ENCODE assay signal across 14 mouse cellular contexts in the genomic region with DNA sequence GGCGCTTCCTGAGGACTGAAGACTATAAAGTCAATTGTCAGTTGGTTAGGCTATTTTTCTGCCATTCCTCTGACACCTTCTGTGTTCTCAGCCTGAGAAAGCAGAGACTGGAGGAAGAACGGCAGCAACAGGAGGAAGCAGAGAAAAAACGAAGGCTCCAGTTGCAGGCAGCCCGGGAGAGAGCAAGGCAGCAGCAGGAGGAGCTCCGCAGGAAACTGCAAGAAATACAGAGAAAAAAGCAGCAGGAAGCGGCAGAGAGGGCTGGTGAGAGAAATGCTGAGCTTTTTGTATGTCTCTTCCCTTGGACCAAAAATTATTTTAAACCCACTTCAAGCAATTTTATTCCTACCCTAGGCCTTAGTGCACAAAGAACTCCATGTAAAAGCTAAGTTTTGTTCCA. TPM values are rescaled to one million over a fixed set of nuclear protein-coding genes. Genes with fewer than 3 reads are reported as not detected.
DNase-seq lines count a peak whose midpoint lies in the region; ATAC-seq and TF ChIP-seq lines count a peak whose summit lies in the region.
"Had no signal": no experiment of that assay in that cellular context is flagged by ENCODE, and none has a peak within 500 bp of the region (broad histone marks: within the 10 kb centered on the region; RNA-seq: fewer than 3 reads in every experiment).

No protein-coding gene starts in this region.

- 30% methylated on average over 6 of the region's 6 CpGs for WGBS in heart, embryonic 16.5 days
- 23% methylated on average over 6 of the region's 6 CpGs for WGBS in lung, embryonic 14.5 days
- 12% methylated on average over 6 of the region's 6 CpGs for WGBS in embryonic facial prominence, embryonic 12.5 days
- WGBS in limb, embryonic 12.5 days, result 18% methylated on average over 6 of the region's 6 CpGs
- 34% methylated on average over 6 of the region's 6 CpGs for WGBS in hindbrain, embryonic 11.5 days

- H3K4me2 ChIP-seq in heart, embryonic 16.5 days (ENCODE audit: low read depth, low read length), result no peak overlapping the region
- H3K4me2 ChIP-seq in lung, embryonic 14.5 days, result no peak overlapping the region
- H3K4me2 ChIP-seq in embryonic facial prominence, embryonic 12.5 days (replicated peaks), result peak overlapping the region; percentile 30
- H3K4me2 ChIP-seq in limb, embryonic 12.5 days, result peak overlapping the region; percentile 34
- H3K4me2 ChIP-seq in hindbrain, embryonic 11.5 days (replicated peaks; ENCODE audit: low read depth, low read length), result no peak overlapping the region
- H3K4me2 ChIP-seq: midbrain, embryonic 15.5 days had no signal

- no peak for DNase-seq in heart, postnatal 14 days
- peak; percentile 39 for DNase-seq in lung, embryonic 14.5 days
- DNase-seq in lung, postnatal 10 days, result no peak
- DNase-seq in hindbrain, embryonic 11.5 days (ENCODE audit: low spot score), result no peak
- DNase-seq: adrenal gland, postnatal 14 days; cerebellum, postnatal 14 days; gastrocnemius, postnatal 25 days; heart, postnatal 10 days; liver, postnatal 0 days had no signal

- no peak for ATAC-seq in heart, embryonic 16.5 days (replicated peaks; ENCODE audit: extremely low read depth, insufficient read depth, low FRiP score)
- ATAC-seq in lung, embryonic 14.5 days (ENCODE audit: insufficient read depth), result no peak
- ATAC-seq in embryonic facial prominence, embryonic 12.5 days (ENCODE audit: insufficient number of reproducible peaks, insufficient read depth, low FRiP score, low TSS enrichment), result no peak
- no peak for ATAC-seq in limb, embryonic 12.5 days (ENCODE audit: insufficient number of reproducible peaks, insufficient read depth, low FRiP score, low TSS enrichment, low read depth)
- ATAC-seq in hindbrain, embryonic 11.5 days (ENCODE audit: low FRiP score), result no peak
- ATAC-seq: forebrain, embryonic 16.5 days; liver, postnatal 0 days; midbrain, embryonic 15.5 days had no signal

- intact Hi-C loops in heart, postnatal 14 days (cut with DNase I), result no loop called here

- no peak overlapping the region for H3K4me3 ChIP-seq in heart, embryonic 16.5 days (ENCODE audit: low read length)
- H3K4me3 ChIP-seq in lung, embryonic 14.5 days (ENCODE audit: low read depth, low read length), result no peak overlapping the region
- H3K4me3 ChIP-seq in embryonic facial prominence, embryonic 12.5 days, result no peak overlapping the region
- H3K4me3 ChIP-seq in limb, embryonic 12.5 days (replicated peaks), result no peak overlapping the region
- H3K4me3 ChIP-seq in hindbrain, embryonic 11.5 days (ENCODE audit: low read depth, low read length), result no peak overlapping the region
- H3K4me3 ChIP-seq: midbrain, embryonic 15.5 days had no signal

- H3K27me3 ChIP-seq in heart, embryonic 16.5 days (ENCODE audit: control insufficient read depth, insufficient read depth, low read length), result no peaks in the 10 kb centered on the region
- no peaks in the 10 kb centered on the region for H3K27me3 ChIP-seq in lung, embryonic 14.5 days (ENCODE audit: insufficient read depth, low read length)
- H3K27me3 ChIP-seq in embryonic facial prominence, embryonic 12.5 days, result no peaks in the 10 kb centered on the region
- H3K27me3 ChIP-seq in limb, embryonic 12.5 days, result no peaks in the 10 kb centered on the region
- no peaks in the 10 kb centered on the region for H3K27me3 ChIP-seq in hindbrain, embryonic 11.5 days (ENCODE audit: control insufficient read depth, insufficient read depth, low read length)
- H3K27me3 ChIP-seq: midbrain, embryonic 15.5 days had no signal

- no peak for TF ChIP-seq CTCF in lung, embryonic 14.5 days (IDR thresholded peaks at IDR 0.05; ENCODE audit: low read depth)

- H3K9me3 ChIP-seq in heart, embryonic 16.5 days (replicated peaks; ENCODE audit: control insufficient read depth, low read length), result no peaks in the 10 kb centered on the region
- no peaks in the 10 kb centered on the region for H3K9me3 ChIP-seq in lung, embryonic 14.5 days (ENCODE audit: low read depth, low read length)
- no peaks in the 10 kb centered on the region for H3K9me3 ChIP-seq in embryonic facial prominence, embryonic 12.5 days
- no peaks in the 10 kb centered on the region for H3K9me3 ChIP-seq in limb, embryonic 12.5 days
- no peaks in the 10 kb centered on the region for H3K9me3 ChIP-seq in hindbrain, embryonic 11.5 days (ENCODE audit: control insufficient read depth, low read length)
- H3K9me3 ChIP-seq: midbrain, embryonic 15.5 days had no signal

- H3K36me3 ChIP-seq in heart, embryonic 16.5 days (ENCODE audit: control insufficient read depth, insufficient read depth), result no peaks in the 10 kb centered on the region
- H3K36me3 ChIP-seq in lung, embryonic 14.5 days (ENCODE audit: insufficient read depth), result no peaks in the 10 kb centered on the region
- H3K36me3 ChIP-seq in embryonic facial prominence, embryonic 12.5 days, result no peaks in the 10 kb centered on the region
- no peaks in the 10 kb centered on the region for H3K36me3 ChIP-seq in limb, embryonic 12.5 days
- H3K36me3 ChIP-seq in hindbrain, embryonic 11.5 days (ENCODE audit: control insufficient read depth, insufficient read depth, low read length), result no peaks in the 10 kb centered on the region
- H3K36me3 ChIP-seq: midbrain, embryonic 15.5 days had no signal

- no peak overlapping the region; the same call in 1 of the 2 replicates for H3K27ac ChIP-seq in heart, embryonic 16.5 days (ENCODE audit: low read length)
- H3K27ac ChIP-seq in lung, embryonic 14.5 days (ENCODE audit: low read depth), result peak overlapping the region; percentile 9; the same call in 1 of the 2 replicates
- peak overlapping the region; percentile 83 for H3K27ac ChIP-seq in embryonic facial prominence, embryonic 12.5 days
- peak overlapping the region; percentile 76 for H3K27ac ChIP-seq in limb, embryonic 12.5 days
- H3K27ac ChIP-seq in hindbrain, embryonic 11.5 days (ENCODE audit: low read depth, low read length), result no peak overlapping the region
- H3K27ac ChIP-seq: midbrain, embryonic 15.5 days had no signal

- H3K9ac ChIP-seq in heart, embryonic 16.5 days (ENCODE audit: low read length), result peak overlapping the region; percentile 29
- no peak overlapping the region for H3K9ac ChIP-seq in lung, embryonic 14.5 days
- 0 out of 2 replicates have a peak overlapping the region, but pooled peaks have one; percentile 19 for H3K9ac ChIP-seq in embryonic facial prominence, embryonic 12.5 days
- 0 out of 2 replicates have a peak overlapping the region, but pooled peaks have one; percentile 31 for H3K9ac ChIP-seq in limb, embryonic 12.5 days (replicated peaks)
- no peak overlapping the region for H3K9ac ChIP-seq in hindbrain, embryonic 11.5 days (ENCODE audit: low read depth, low read length)
- H3K9ac ChIP-seq: liver, postnatal 0 days; midbrain, embryonic 15.5 days had no signal

- 0 out of 2 replicates have a peak, but pooled peaks cover 2% of the 10 kb centered on the region for H3K4me1 ChIP-seq in heart, embryonic 16.5 days (ENCODE audit: control insufficient read depth, insufficient read depth, low read length)
- H3K4me1 ChIP-seq in lung, embryonic 14.5 days (ENCODE audit: insufficient read depth), result no peaks in the 10 kb centered on the region
- H3K4me1 ChIP-seq in embryonic facial prominence, embryonic 12.5 days, result peaks cover 13% of the 10 kb centered on the region; the same call in 1 of the 2 replicates
- peaks cover 14% of the 10 kb centered on the region for H3K4me1 ChIP-seq in limb, embryonic 12.5 days (replicated peaks)
- no peaks in the 10 kb centered on the region for H3K4me1 ChIP-seq in hindbrain, embryonic 11.5 days (replicated peaks; ENCODE audit: control insufficient read depth, insufficient read depth, low read length)
- H3K4me1 ChIP-seq: midbrain, embryonic 15.5 days had no signal

RNA-seq across cellular contexts. Expression of gene Sumo1, which starts 37.6 kb away (rescaled TPM):
- 194 and 216 TPM in 2 replicates for polyA plus RNA-seq in heart, embryonic 16.5 days (2015; fragmentation: Nextera tagmentation; extraction: Ambion mirVana)
- 10 to 100 TPM; 55.6 to 58.2 TPM for total RNA-seq in heart, postnatal 14 days (2021)
- polyA plus RNA-seq in lung, embryonic 14.5 days (2014; fragmentation: Nextera tagmentation; extraction: Ambion mirVana), result 412 and 431 TPM in 2 replicates
- polyA plus RNA-seq in embryonic facial prominence, embryonic 12.5 days (2016; fragmentation: Nextera tagmentation; extraction: Ambion mirVana), result 451 and 494 TPM in 2 replicates
- polyA plus RNA-seq in limb, embryonic 12.5 days (2016; fragmentation: Nextera tagmentation; extraction: Ambion mirVana), result 527 and 531 TPM in 2 replicates
- polyA plus RNA-seq in hindbrain, embryonic 11.5 days (2014; fragmentation: Nextera tagmentation; extraction: Ambion mirVana), result 571 and 586 TPM in 2 replicates

RNA-seq across cellular contexts. Expression of gene Nop58, which starts 51.7 kb away (rescaled TPM):
- polyA plus RNA-seq in heart, embryonic 16.5 days (2015; fragmentation: Nextera tagmentation; extraction: Ambion mirVana), result 127 and 158 TPM in 2 replicates
- total RNA-seq in heart, postnatal 14 days (2021), result 10 to 100 TPM; 29.5 to 37.9 TPM
- polyA plus RNA-seq in lung, embryonic 14.5 days (2014; fragmentation: Nextera tagmentation; extraction: Ambion mirVana), result 272 and 284 TPM in 2 replicates
- 243 and 271 TPM in 2 replicates for polyA plus RNA-seq in embryonic facial prominence, embryonic 12.5 days (2016; fragmentation: Nextera tagmentation; extraction: Ambion mirVana)
- polyA plus RNA-seq in limb, embryonic 12.5 days (2016; fragmentation: Nextera tagmentation; extraction: Ambion mirVana), result 275 and 303 TPM in 2 replicates
- 271 and 284 TPM in 2 replicates for polyA plus RNA-seq in hindbrain, embryonic 11.5 days (2014; fragmentation: Nextera tagmentation; extraction: Ambion mirVana)

Comparison
In these comparisons a context has a peak if more than half of its experiments do, and no peak if none do; other contexts are left out.
1. H3K27ac ChIP-seq: peak in lung, embryonic 14.5 days (single experiment), embryonic facial prominence, embryonic 12.5 days (single experiment) and limb, embryonic 12.5 days (single experiment); none in heart, embryonic 16.5 days (single experiment) and hindbrain, embryonic 11.5 days (single experiment).
2. H3K4me2 ChIP-seq: peak in embryonic facial prominence, embryonic 12.5 days (single experiment) and limb, embryonic 12.5 days (single experiment); none in heart, embryonic 16.5 days (single experiment), lung, embryonic 14.5 days (single experiment) and hindbrain, embryonic 11.5 days (single experiment).
3. H3K9ac ChIP-seq: peak in heart, embryonic 16.5 days (single experiment), embryonic facial prominence, embryonic 12.5 days (single experiment) and limb, embryonic 12.5 days (single experiment); none in lung, embryonic 14.5 days (single experiment) and hindbrain, embryonic 11.5 days (single experiment).